Mouse (Mus musculus) frontal cortex, adult (tissue): ENCODE measurements at regions not wholly inside any gene's neighbourhood (a gene's known extent, or its start where the extent isn't known, plus 50 kb on each side); places are given as distances from the start of the nearest gene placed in this dataset.

Source experiments
- ATAC-seq: cut with Nextera tagmentation; 2 replicates; pipeline ENCODE4 v1.9.2; 2017; ENCODE audit warnings: mild to moderate bottlenecking, moderate library complexity, mixed read lengths; ENCODE audit not compliant: low TSS enrichment

GRCm38 (mm10) chr1:61316736-61317135 lies 321.9 kb upstream of the Pard3b start:
- no peak for ATAC-seq

GRCm38 (mm10) chr1:61318042-61318441 lies 320.6 kb upstream of the Pard3b start:
- no peak for ATAC-seq

- ATAC-seq, result peak; percentile 98
Observed at GRCm38 (mm10) chr1:61321513-61322145, 317.0 kb upstream of the Pard3b start.

GRCm38 (mm10) chr1:61331456-61331855 lies 307.2 kb upstream of the Pard3b start:
- ATAC-seq, result no peak

GRCm38 (mm10) chr1:61331906-61332305 lies 306.7 kb upstream of the Pard3b start:
- no peak for ATAC-seq

GRCm38 (mm10) chr1:61336367-61336766 lies 302.3 kb upstream of the Pard3b start:
- no peak for ATAC-seq

- ATAC-seq, result no peak
Observed at GRCm38 (mm10) chr1:61352921-61353320, 285.7 kb upstream of the Pard3b start.

GRCm38 (mm10) chr1:61353481-61353880 lies 285.1 kb upstream of the Pard3b start:
- ATAC-seq, result no peak

GRCm38 (mm10) chr1:61355241-61355640 lies 283.4 kb upstream of the Pard3b start:
- ATAC-seq, result no peak

- no peak for ATAC-seq
Observed at GRCm38 (mm10) chr1:61359011-61359930, 279.4 kb upstream of the Pard3b start.

- ATAC-seq, result no peak
Observed at GRCm38 (mm10) chr1:61372581-61372980, 266.0 kb upstream of the Pard3b start.

- ATAC-seq, result peak; percentile 31
Observed at GRCm38 (mm10) chr1:61373661-61374491, 264.7 kb upstream of the Pard3b start.

- no peak for ATAC-seq
Observed at GRCm38 (mm10) chr1:61376417-61376816, 262.2 kb upstream of the Pard3b start.

GRCm38 (mm10) chr1:61377070-61377469 lies 261.6 kb upstream of the Pard3b start:
- ATAC-seq, result peak; percentile 75

- no peak for ATAC-seq
Observed at GRCm38 (mm10) chr1:61378240-61378639, 260.4 kb upstream of the Pard3b start.

- no peak for ATAC-seq
Observed at GRCm38 (mm10) chr1:61379771-61380517, 258.7 kb upstream of the Pard3b start.

- no peak for ATAC-seq
Observed at GRCm38 (mm10) chr1:61387587-61387986, 251.0 kb upstream of the Pard3b start.

GRCm38 (mm10) chr1:61397796-61398195 lies 240.8 kb upstream of the Pard3b start:
- no peak for ATAC-seq

- peak; percentile 59 for ATAC-seq
Observed at GRCm38 (mm10) chr1:61402339-61402738, 236.3 kb upstream of the Pard3b start.

- ATAC-seq, result no peak
Observed at GRCm38 (mm10) chr1:61407201-61407600, 231.4 kb upstream of the Pard3b start.

GRCm38 (mm10) chr1:61414772-61415171 lies 223.9 kb upstream of the Pard3b start:
- ATAC-seq, result no peak
